Comparison of ENCODE assay signal across 51 mouse cellular contexts in the genomic region with DNA sequence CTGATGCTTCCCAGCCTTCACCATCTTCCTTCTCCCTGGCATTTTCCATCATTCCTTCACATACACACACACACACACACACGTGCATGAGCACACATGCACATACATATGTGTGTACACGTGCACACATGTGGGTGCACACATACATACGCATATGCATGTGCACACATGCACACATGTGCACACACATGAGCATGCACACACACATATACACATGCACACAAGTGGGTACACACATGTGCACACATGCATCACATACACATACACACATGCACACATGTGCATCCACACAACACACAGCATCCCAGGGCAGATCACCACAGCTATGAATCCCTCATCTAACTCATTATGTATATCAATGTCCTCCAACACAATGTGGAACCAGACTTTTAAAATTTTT. TPM values are rescaled to one million over a fixed set of nuclear protein-coding genes. Genes with fewer than 3 reads are reported as not detected.
"Had no signal": no experiment of that assay in that cellular context is flagged by ENCODE, and none has a peak within 500 bp of the region (broad histone marks: within the 10 kb centered on the region; RNA-seq: fewer than 3 reads in every experiment).

No protein-coding gene starts in this region.

- H3K4me2 ChIP-seq: heart, embryonic 11.5 days; heart, embryonic 12.5 days; heart, embryonic 13.5 days; heart, embryonic 15.5 days; hindbrain, embryonic 12.5 days; hindbrain, embryonic 13.5 days; hindbrain, embryonic 14.5 days; hindbrain, embryonic 15.5 days; intestine, embryonic 15.5 days; kidney, embryonic 15.5 days had no signal

- H3K9me3 ChIP-seq: heart, embryonic 10.5 days; heart, embryonic 12.5 days; heart, embryonic 13.5 days; heart, embryonic 15.5 days; hindbrain, embryonic 10.5 days; hindbrain, embryonic 12.5 days; hindbrain, embryonic 13.5 days; hindbrain, embryonic 15.5 days; intestine, embryonic 15.5 days; kidney, embryonic 15.5 days had no signal

- H3K4me3 ChIP-seq: heart, adult 2 months; heart, embryonic 10.5 days; heart, embryonic 12.5 days; heart, embryonic 13.5 days; heart, embryonic 15.5 days; hindbrain, embryonic 10.5 days; hindbrain, embryonic 12.5 days; hindbrain, embryonic 13.5 days; hindbrain, embryonic 15.5 days; intestine, embryonic 15.5 days; kidney, embryonic 15.5 days; layer of hippocampus, adult 2 months had no signal

- ATAC-seq: hindbrain, embryonic 16.5 days; hindbrain, postnatal 0 days; inflammation-experienced regulatory T-cells, adult 6 months; intestine, embryonic 15.5 days; intestine, embryonic 16.5 days; intestine, postnatal 0 days had no signal

- H3K4me1 ChIP-seq: heart, embryonic 12.5 days; hindbrain, embryonic 13.5 days; hindbrain, embryonic 15.5 days; intestine, embryonic 15.5 days; kidney, embryonic 15.5 days had no signal

- DNase-seq: heart, adult 2 months; heart, postnatal 10 days; heart, postnatal 14 days; heart, postnatal 36 days; heart, postnatal 4 days; kidney, adult 11 months; kidney, adult 18-20 months; kidney, adult 2 months; kidney, adult 8-10 months; kidney, adult 9 months; kidney, postnatal 10 days; kidney, postnatal 14 days; kidney, postnatal 25 days; kidney, postnatal 36 days; layer of hippocampus, adult 9-11 months; layer of hippocampus, postnatal 36 days had no signal

- H3K9ac ChIP-seq: heart, embryonic 12.5 days; heart, embryonic 13.5 days; heart, embryonic 15.5 days; hindbrain, embryonic 12.5 days; hindbrain, embryonic 13.5 days; hindbrain, embryonic 14.5 days; hindbrain, embryonic 15.5 days; intestine, embryonic 15.5 days; kidney, embryonic 15.5 days had no signal

- H3K27ac ChIP-seq: heart, adult 2 months; heart, embryonic 10.5 days; heart, embryonic 13.5 days; heart, embryonic 15.5 days; hindbrain, embryonic 10.5 days; hindbrain, embryonic 12.5 days; hindbrain, embryonic 13.5 days; hindbrain, embryonic 14.5 days; hindbrain, embryonic 15.5 days; hindbrain, postnatal 0 days; intestine, embryonic 15.5 days; kidney, embryonic 15.5 days; kidney, postnatal 0 days; layer of hippocampus, adult 2 months had no signal

- H3K27me3 ChIP-seq: heart, embryonic 12.5 days; heart, embryonic 13.5 days; heart, embryonic 15.5 days; hindbrain, embryonic 12.5 days; hindbrain, embryonic 13.5 days; hindbrain, embryonic 15.5 days; intestine, embryonic 15.5 days had no signal

- H3K36me3 ChIP-seq: heart, embryonic 10.5 days; heart, embryonic 12.5 days; heart, embryonic 13.5 days; heart, embryonic 15.5 days; hindbrain, embryonic 10.5 days; hindbrain, embryonic 12.5 days; hindbrain, embryonic 13.5 days; hindbrain, embryonic 15.5 days; intestine, embryonic 15.5 days; kidney, embryonic 15.5 days had no signal

RNA-seq across cellular contexts. Expression of gene Lrrc10, which starts 14.0 kb away (rescaled TPM):
- total RNA-seq: hematopoietic stem cell, adult 5-6 weeks; layer of hippocampus, adult 18-20 months had no signal
- polyA plus RNA-seq: hindbrain, embryonic 10.5 days; hindbrain, embryonic 12.5 days; hindbrain, embryonic 13.5 days; hindbrain, embryonic 14.5 days; hindbrain, embryonic 15.5 days; hindbrain, embryonic 16.5 days; hindbrain, postnatal 0 days; inflammation-experienced regulatory T-cells, adult 6 months; intestine, embryonic 14.5 days; intestine, embryonic 15.5 days; intestine, embryonic 16.5 days; intestine, postnatal 0 days; kidney, embryonic 14.5 days; kidney, embryonic 15.5 days; kidney, embryonic 16.5 days; kidney, postnatal 0 days had no signal

RNA-seq across cellular contexts. Expression of gene Best3, which starts 45.0 kb away (rescaled TPM):
- total RNA-seq: hematopoietic stem cell, adult 5-6 weeks had no signal
- polyA plus RNA-seq: hindbrain, embryonic 10.5 days; inflammation-experienced regulatory T-cells, adult 6 months; intestine, embryonic 15.5 days; intestine, embryonic 16.5 days; intestine, postnatal 0 days; kidney, embryonic 14.5 days had no signal

RNA-seq across cellular contexts. Expression of gene Gm10271, which starts 58.8 kb away (rescaled TPM):
- total RNA-seq: heart, adult 2 months; heart, adult 8-10 months; heart, postnatal 10 days; heart, postnatal 14 days; heart, postnatal 25 days; heart, postnatal 36 days; heart, postnatal 4 days; hematopoietic stem cell, adult 5-6 weeks; hindbrain, postnatal 0 days; layer of hippocampus, adult 18-20 months; layer of hippocampus, adult 2 months; layer of hippocampus, adult 8-10 months; layer of hippocampus, postnatal 10 days; layer of hippocampus, postnatal 14 days; layer of hippocampus, postnatal 25 days; layer of hippocampus, postnatal 36 days had no signal
- polyA plus RNA-seq: heart, adult 2 months; heart, embryonic 10.5 days; heart, embryonic 11.5 days; heart, embryonic 12.5 days; heart, embryonic 13.5 days; heart, embryonic 14.5 days; heart, embryonic 15.5 days; heart, embryonic 16.5 days; heart, postnatal 0 days; hindbrain, embryonic 10.5 days; hindbrain, embryonic 11.5 days; hindbrain, embryonic 12.5 days; hindbrain, embryonic 13.5 days; hindbrain, embryonic 14.5 days; hindbrain, embryonic 15.5 days; hindbrain, embryonic 16.5 days; hindbrain, postnatal 0 days; inflammation-experienced regulatory T-cells, adult 6 months; intestine, embryonic 14.5 days; intestine, embryonic 15.5 days; intestine, embryonic 16.5 days; intestine, postnatal 0 days; kidney, adult 2 months; kidney, embryonic 14.5 days; kidney, embryonic 15.5 days; kidney, embryonic 16.5 days; kidney, postnatal 0 days; large intestine, adult 2 months had no signal
